Mouse (Mus musculus) adrenal gland, adult 2 months (tissue): ENCODE measurements around the gene Taf8. TPM values are rescaled to one million over a fixed set of nuclear protein-coding genes. Genes with fewer than 3 reads are reported as not detected.
A peak's percentile ranks its signal among the peaks of the same experiment; 100 is the strongest.
"Not testable (repeated sequence)": the region's sequence is repeated elsewhere in the genome, so short reads cannot be mapped to it uniquely, and the experiment has no call there.

Experiments
- DNase-seq: peaks from one replicate; pipeline ENCODE4 v3.0.0; 2021
- polyA plus RNA-seq: library from polyadenylated mRNA; depleted of rRNA; stranded (reverse); fragments of >200 nt; gene quantifications from 2 replicates; pipeline ENCODE4 v1.2.3, GENCODE M21; 2012
- total RNA-seq, 2 experiments: library from RNA; stranded (reverse); gene quantifications; 2 replicates each; pipeline ENCODE4 v1.2.3; 2021

Taf8 gene
- total and polyA plus RNA-seq, 3 experiments: 15.6 to 19.8 (median 19.5) TPM

DNA sequence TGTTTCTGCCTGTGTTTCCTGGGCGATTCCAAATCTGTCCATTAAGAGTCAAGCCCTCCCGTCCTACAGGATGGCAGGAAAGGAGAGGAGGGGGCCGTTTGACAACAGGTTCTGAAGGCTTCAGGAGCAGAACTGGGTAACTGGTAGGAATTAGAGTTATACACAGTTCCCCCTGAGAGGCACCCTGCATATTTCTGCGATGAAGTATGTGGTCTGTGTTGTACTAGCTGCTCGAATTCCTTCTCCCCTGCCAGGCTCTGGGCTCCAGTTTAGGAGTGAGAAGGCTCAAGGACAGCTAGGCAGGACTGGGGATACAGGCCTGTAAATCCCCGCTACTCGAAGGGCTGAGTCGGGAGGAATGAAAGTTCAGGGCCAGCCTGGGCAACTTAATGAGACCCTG lies 16.1 kb upstream of the Taf8 start:
- DNase-seq: peak; percentile 71

DNA sequence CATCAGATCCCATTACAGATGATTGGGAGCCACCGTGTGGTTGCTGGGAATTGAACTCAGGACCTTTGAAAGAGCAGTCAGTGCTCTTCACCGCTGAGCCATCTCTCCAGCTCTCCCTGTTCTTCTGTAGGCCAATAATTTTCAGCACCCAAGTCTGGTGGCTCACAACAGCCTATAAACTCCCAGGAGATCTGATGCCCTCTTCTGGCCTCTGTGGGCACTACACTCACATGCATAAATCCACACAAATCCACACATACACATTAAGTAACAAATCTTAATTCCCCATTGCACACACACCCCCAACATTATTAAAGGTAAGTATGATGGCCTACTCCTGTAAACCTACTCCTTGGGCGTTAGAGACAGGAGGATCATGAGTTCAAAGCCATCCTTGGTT lies 14.1 kb upstream of the Taf8 start:
- DNase-seq: no peak

DNA sequence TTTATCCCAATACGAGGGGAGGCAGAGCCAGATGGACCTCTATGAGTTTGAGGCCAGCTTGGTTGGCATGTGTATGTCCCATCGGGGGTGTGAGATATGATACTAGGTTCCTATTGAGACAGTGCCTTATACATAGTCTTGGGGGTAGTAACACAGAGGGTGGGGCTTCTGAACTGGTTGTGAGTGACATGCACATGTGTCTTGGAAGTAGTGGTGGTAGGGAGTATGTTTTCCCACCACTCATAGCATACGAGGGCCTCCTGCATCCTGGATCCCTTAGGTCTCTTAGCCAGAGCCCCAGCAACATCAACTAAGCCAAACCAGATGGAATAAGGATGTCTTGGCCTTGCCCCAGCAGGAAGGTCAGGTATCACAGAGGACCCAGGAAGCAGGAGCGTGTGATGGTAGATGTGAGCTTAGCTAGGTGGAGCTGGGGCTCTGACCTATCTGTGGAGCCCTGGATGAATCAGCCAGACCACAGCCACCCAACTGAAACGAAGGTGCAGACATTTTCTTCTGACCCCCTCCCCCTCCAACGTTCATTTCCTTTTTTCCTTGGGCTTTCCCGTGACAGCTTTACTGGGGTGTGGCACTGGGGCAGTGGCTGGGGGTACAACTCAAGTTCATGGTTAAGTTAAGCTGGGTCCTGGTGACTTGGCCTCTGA lies 13.2 kb upstream of the Taf8 start:
- DNase-seq: no peak

DNA sequence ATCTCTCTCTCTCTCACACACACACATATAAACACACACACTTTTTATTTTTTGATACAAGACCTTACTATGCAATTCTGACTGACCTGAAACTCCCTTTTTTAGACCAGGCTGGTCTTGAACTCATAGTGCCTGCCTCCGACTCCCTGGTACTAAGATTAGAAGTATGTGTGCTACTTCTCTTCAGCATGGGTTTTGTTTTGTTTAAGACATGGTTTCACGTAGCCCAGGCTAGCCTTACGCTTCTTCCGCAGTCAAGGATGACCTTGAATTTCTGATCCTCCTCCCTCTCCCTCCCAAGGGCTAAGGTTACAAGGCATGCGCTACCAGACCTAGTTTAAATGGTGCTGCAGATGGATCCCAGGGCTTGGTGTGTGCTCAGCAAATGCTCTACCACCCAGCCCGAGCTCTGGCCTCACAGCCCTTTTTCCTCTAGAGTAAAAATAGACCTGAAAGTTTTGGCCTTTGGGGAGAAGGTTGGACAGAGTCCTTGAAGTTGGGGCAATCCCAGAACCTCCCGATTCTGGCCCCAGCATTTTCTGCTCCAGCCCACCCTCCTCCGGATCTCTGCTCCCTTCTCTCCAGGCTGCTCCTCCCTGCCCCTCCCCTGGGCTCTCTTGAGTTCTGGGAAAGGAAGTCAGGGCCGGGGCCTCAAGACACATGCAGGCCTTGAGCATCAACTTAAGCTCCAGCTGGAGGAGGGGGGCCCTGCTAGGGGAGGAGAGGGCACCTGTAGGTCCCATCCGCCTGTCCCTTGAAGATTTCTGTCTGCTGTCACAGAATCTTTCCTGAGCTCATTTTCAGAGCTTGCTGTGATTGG lies 11.1 kb upstream of the Taf8 start:
- DNase-seq: no peak

DNA sequence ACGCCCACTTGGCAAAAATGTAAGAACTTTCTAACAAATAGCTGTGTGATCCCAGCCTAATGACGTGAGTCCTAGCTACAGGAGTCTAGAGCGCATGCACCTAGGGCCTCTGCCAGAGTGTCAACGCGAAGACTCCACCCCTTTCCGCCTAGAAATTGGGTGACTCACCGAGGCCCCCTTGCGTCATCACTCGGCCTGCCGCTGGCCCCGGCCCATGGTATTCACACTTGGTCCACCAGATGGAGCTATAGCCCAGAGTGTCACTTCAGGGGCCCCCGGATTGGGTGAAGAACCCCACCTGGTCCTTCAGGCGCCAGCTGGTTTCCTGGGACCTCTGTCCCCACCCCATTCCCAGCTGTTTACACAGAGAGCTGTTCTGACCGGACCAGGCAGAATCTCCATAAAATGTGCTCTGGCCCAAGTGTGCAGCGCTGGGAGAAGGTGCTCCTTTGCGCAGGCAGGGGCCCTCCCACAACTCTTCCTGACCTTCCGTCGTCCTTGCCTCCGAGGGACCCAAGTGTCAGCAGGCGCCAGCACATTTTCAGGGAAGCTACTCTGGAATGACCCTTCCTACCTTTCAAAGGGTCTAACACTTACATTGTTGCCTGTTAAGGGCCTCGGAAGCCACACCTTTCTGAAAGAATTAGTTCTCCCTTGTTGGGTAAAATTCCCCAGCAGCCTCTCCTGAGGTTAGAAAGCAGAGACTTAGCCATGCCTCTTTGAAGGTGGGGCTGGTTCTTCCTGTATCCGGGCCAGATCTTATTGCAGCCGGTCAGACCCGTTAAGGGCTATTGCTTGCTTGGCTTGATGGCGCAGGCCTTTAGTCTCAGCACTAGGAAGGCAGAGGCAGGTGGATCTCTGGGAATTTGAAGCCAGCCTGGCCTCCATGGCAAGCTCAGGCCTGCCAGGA lies 9.3 kb upstream of the Taf8 start:
- DNase-seq: peak; percentile 99

DNA sequence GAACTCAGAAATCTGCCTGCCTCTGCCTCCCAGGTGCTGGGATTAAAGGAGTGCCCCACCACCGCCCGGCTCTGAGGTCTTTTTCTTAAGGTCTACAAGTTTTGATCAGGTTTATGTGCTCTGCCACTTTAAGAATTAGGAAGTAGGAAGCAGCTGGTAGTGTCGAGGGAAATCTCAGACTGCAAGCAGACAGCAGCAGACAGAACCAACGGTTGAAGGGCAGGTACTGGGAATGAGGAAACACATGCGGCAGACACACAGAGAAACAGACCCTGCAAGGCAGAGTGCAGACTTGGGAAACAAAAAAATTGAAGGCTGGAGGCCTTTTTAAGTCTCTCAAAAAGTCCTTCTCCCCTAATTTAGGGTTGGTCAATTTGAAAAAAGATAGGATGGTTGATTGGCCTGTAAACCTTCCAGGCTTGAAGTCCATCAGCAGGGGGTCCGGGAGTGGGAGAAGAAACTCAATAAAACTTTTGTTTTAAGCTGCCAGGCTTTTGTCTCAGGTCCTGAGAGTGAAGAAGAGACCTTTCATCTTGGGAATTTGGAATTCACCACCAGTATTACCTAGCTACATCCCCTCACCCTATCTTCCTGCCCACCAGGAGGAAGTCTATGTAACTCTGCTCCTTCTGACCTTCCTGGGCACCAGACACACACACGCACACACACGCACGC lies 7.1 kb upstream of the Taf8 start:
- no peak for DNase-seq

DNA sequence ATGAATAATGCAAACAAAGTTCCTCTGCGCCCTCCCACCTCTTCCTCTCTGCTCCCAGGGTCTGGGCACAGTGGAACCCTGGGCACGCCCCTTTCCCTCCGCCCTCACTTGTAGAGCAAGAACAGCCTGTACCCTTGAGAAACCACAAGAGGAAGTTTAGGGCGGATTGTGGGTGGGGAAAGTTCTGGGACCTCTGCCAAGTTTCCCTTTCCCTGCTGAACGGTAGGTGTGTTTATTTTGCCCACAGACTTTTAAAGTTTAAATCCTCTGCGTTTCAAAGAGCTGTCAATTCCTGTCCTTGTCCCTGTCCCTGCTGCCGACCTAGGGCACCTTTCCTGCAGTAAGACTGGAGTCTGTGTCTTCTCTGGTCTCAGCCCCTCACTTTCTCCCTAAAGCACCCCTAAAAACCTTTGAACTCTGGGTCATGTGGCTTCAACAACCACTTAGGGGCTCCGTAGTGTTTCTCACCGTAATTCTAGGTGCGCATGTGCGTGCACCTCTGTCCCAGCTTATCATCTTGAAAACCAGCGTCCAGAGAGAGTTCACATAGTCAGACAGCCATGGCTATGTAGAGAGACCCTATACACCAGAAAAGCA lies 6.0 kb upstream of the Taf8 start:
- peak; percentile 95 for DNase-seq

DNA sequence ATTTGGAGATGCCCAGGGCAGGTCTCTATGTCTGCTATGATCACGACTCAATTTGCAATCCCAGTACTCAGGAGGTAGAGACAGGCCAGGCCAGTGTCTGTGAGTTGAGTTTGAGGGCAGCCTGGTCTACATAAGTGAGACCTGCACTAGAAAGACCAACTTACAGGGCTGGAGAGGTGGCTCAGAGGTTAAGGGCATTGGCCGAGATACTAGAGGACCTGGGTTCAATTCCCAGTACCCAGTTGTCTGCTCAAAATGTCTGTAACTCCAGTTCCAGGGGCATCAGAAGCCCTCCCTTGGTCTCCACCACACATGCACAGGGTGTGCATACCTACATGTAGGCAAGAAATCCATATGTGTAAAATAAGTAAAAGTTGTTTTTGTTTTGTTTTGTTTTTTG lies 5.4 kb upstream of the Taf8 start:
- no peak for DNase-seq

DNA sequence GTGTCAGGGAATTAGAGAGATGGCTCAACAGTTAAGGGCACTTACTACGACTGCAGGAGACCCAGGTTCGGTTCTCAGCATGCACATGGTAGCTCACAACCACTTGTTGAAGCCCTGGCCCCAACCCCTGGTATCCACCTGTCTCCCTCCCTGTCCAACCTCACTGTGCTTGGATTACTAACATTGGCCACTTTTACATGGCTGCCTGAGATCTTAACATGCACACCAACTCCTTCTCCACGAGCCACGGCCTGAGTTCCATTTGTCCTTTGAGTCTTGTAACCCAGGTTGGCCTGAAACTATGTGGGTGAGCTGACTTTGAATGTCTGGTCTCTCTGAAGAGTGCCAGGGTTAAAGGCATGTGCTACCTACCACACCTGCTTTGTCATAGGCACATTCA lies 4.6 kb upstream of the Taf8 start:
- no peak for DNase-seq

DNA sequence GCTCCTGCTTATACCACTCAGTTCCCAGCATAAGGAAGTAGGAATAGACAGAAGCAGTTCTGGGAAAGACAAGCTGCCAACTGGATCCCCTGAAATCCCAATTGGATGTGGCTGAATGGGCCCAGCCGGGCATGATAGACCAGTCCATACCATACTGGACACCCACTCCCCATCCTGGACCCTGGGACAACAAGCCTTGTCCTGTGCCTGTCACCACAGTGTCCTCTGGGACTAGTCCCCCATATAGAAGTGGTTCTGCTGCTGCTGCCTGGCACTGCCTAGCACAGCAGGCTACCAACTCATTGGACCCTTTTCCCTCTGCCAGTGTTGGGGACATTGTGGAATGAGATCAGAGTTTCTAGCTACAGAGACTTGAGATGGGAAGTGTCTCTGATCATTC lies 4.0 kb upstream of the Taf8 start:
- no peak for DNase-seq

DNA sequence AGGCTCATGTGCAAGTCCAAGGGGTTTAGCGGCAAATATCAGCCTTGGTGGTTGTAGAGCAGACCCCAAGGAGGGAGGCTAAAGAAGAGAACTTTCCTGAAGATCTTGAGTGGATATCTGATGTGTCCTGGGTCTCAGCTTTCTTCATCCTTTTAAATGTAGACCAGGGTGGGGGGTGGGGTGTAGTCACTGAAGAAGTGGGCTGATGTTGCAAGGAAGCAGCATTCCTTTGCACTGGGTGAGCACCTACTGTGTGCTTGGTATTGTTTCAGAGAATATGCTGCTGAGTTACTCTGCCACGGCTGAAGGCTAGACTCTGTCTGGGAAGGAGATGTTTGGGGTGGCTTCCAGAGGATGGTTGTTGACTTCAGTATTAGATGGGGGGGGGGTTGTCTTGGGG lies 3.5 kb upstream of the Taf8 start:
- DNase-seq: no peak

DNA sequence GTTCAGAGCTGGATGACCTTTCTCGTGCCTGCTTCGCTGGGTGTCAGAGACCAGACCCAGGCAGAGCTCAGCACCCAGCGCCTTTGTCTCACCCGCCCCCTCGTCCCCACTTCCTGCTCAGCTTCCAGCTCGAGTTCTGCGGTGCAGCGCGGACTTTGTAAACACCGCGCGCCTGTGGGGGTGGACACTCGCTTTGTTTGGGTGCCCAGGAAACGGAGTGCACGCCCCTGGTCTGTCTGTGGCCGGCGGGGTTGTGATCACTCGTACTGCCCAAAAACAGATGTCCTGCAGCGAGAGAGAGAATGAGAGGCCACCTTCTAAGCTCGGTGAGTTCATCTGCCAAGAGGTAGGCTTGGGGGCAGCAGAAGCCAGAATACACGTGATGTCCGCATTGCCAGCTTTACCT lies 2.9 kb upstream of the Taf8 start, which contains the start of gene Ccnd3:
Ccnd3 (plus strand) TSS at position 111 of the 406 bp plus-strand sequence.
- DNase-seq: peak; percentile 84

DNA sequence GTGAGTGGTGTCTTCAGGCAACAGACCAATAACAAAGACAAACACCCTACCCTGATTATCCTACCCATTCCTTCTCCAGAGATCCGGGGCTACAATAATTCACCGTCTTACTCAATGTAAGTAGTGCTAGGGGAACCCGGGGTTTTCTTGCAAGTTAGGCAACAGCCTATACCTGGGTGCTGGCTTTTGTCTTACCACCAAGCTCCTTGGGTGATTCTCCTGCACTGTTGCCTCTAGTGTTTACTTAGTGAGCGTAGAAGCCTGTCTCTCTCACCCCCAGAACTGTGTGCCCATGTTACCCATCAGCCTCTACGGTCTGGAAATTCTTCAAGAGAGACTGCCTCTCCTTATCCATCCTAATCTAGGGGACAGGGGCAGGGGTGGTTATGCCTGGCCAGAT lies 2.1 kb upstream of the Taf8 start:
- no peak for DNase-seq

DNA sequence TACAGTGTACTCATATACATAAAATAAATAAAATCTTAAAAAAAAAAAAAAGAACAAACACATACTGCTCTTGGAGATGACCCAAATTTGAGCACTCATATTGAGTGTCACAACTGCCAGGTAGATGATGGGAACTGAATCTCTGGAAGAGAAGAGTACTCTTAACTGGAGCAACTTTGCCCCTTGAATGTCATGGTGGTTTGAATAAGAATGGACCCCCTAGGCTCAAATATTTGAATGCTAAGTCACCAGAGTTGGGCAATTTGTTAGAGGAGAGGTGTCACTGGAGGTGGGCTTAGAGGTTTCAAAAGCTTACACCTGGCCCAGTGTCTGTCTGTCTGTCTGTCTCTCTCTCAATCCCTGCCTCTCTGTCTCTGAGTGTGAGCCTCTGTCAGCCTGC lies 1.6 kb upstream of the Taf8 start:
- no peak for DNase-seq

DNA sequence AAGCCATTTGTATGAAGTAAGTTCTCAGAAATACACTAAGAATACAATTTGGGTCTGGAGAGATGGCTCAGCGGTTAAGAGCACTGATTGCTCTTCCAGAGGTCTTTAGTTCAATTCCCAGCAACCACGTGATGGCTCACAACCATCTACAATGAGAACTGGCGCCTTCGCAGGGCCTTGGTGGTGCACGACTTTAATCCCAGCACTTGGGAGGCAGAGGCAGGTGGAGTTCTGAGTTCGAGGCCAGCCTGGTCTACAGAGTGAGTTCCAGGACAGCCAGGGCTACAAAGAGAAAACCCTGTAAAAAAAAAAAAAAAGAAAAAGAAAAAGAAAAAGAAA lies 584 bp upstream of the Taf8 start:
- DNase-seq: not testable (repeated sequence)

DNA sequence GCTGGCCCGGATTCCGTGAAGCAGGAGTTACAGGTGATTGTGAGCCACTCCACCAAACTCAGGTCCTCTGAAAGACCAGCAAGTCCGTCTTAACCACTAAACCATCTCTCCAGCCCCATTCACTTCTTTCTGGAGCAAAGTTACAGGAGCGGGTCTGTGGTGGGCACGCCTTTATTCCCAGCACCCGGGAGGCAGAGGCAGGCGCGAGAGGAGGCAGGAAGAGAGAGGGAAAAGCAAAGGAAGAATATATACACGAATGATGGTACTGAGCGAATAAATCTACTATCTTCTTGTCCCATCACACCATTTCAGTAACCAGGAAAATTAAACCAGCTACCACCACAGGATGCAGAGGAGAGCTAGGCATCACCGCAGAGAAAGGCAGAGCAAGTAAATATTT lies 561 bp downstream of the Taf8 start:
- DNase-seq: no peak

DNA sequence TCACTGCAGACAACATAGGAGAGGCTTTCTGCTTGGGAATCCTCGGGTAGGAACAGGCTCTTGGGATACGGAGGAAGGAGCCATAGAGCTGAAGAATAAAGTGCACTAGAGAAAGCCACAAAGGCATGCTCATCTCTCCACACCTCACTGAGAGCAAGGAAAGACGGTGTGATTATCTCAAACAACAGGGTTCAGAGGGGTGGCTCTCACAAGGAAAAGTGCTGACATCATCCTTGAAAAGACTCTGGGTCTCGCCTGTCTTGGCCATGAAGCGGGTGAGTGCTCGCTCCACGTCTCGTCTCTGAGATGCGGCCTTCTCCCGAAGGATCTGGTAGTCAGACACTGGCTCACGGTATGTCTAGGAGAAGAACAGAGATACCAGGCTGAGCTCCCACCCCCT lies 8.0 kb downstream of the Taf8 start:
- DNase-seq: no peak

DNA sequence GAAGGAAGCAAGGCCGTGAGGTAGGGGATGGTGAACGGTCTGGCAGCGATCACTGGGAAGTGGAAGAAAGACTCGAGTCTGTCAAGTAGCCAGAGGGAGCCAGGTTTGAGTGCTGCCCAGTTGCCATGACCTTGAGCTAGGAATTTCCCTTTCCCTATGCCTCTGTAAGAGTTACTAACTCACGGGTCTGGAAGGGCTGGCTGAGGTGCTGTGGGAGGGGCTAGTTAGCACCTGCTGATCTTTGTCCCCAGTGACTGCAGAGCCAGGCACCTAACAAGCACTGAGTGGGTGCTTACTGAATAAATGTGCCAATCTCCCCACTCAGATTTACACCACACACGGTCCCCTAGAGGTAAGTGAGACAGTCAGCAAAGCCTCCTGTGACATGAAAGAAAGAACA lies 8.4 kb downstream of the Taf8 start:
- DNase-seq: no peak

DNA sequence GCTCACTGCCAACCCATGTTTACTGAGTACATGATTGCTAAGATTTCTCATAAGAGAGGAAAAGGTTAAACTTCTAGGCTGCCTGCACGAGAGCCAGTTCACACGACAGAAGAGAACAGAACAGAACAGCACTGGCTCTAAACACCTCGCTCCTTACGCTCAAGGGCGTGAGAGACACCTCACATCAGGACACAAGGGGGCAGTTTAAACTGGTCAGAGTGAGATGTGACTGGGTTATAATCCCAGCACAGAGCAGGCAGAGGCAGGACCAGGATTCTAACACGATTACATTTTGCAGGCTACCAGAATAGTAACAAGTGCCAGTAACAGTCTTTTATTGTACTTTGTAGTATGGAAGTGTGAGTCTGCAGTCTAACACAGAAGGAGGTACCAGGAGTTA lies 9.4 kb downstream of the Taf8 start:
- no peak for DNase-seq

DNA sequence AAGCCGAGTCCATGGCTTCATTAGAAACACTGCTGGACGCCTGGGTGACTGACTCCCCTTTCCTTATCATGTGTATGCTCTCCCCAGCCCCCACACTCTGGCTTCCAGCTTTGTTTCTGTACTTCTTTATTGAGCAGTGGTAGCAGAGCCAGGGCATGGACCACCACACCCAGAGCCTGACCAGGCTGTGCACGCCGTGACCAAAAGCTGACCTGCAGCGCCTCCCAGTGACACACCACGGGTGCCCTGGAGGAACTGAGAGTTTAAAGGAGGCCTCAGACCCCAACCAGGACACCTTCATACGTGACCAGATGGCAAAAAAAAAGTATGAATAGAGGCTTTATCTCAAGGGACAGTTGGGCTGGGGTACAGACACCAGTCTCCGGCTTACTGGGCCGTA lies 11.3 kb downstream of the Taf8 start:
- no peak for DNase-seq

DNA sequence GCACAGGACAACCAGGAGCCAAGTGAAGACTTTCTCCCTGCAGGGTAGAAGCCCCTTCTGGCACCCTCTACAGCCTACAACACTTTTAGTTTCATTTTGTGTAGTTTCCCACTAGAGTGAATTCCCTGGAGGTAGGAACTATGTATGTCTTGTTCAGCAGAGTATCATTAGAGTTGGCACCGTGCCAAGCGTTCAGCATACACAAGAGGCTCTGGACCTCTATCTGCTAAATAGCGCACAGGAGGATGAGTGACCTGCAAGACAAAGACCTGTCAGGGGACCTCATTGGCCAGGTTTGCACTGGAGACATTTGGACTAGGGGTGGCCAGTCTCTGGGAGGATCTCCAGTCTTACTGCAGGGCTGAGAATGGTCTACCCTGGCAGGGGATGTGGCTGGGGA lies 16.3 kb downstream of the Taf8 start:
- no peak for DNase-seq

DNA sequence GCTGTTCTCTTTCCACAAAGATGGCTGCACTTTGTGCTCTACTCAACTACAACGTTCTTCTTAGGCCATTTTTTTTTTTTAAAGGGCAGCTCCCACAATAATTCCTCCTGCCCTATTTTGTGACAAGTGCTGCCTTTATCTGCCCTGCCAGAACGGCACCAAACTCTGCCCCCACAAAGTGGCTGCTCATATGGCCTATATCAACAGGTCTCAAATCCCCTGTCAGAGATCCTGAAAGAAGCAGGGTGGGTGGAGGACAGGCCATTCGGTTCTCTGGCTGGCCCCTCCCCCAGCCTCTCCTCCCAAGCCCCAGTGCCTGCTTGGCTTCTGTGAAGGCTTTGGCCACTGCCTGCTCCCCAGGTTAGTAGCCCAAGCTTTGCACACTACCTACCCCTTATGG lies 17.1 kb downstream of the Taf8 start:
- no peak for DNase-seq
